13 mouse cellular contexts compared by ENCODE assay signal in genomic region chr16:25408032-25408431, GRCm38 (mm10).
A peak's percentile ranks its signal among the peaks of the same experiment; 100 is the strongest.
DNase-seq lines count a peak whose midpoint lies in the region; ATAC-seq and TF ChIP-seq lines count a peak whose summit lies in the region.
"Had no signal": no experiment of that assay in that cellular context is flagged by ENCODE, and none has a peak within 500 bp of the region (broad histone marks: within the 10 kb centered on the region; RNA-seq: fewer than 3 reads in every experiment).

No protein-coding gene starts in this region.

- peak overlapping the region; percentile 66; the same call in 1 of the 2 replicates for H3K27ac ChIP-seq in hindbrain, embryonic 13.5 days
- H3K27ac ChIP-seq in hindbrain, postnatal 0 days = no peak overlapping the region
- peak overlapping the region; percentile 76 for H3K27ac ChIP-seq in forebrain, embryonic 13.5 days
- H3K27ac ChIP-seq in limb, embryonic 14.5 days (replicated peaks; ENCODE audit: low read depth, low read length) = peak overlapping the region; percentile 70
- H3K27ac ChIP-seq: gastrocnemius, adult 2 months; liver, embryonic 15.5 days had no signal

- 78% methylated on average over 6 of the region's 6 CpGs for WGBS in hindbrain, embryonic 13.5 days
- 67% methylated on average over 6 of the region's 6 CpGs for WGBS in hindbrain, postnatal 0 days
- WGBS in forebrain, embryonic 13.5 days = 31% methylated on average over 6 of the region's 6 CpGs
- 32% methylated on average over 6 of the region's 6 CpGs for WGBS in limb, embryonic 14.5 days

- intact Hi-C loops in gastrocnemius, postnatal 14 days (cut with DNase I; ENCODE audit: low total_unique reads) = no loop called here

- no peaks in the 10 kb centered on the region for H3K36me3 ChIP-seq in hindbrain, embryonic 13.5 days
- H3K36me3 ChIP-seq in hindbrain, postnatal 0 days (ENCODE audit: insufficient read depth, low read length) = no peaks in the 10 kb centered on the region
- H3K36me3 ChIP-seq in forebrain, embryonic 13.5 days (ENCODE audit: poor library complexity, severe bottlenecking) = no peaks in the 10 kb centered on the region
- no peaks in the 10 kb centered on the region for H3K36me3 ChIP-seq in limb, embryonic 14.5 days (ENCODE audit: control insufficient read depth, insufficient read depth, low read length)
- H3K36me3 ChIP-seq: liver, embryonic 15.5 days; midbrain, embryonic 12.5 days had no signal

- H3K4me2 ChIP-seq in hindbrain, embryonic 13.5 days = no peak overlapping the region
- no peak overlapping the region for H3K4me2 ChIP-seq in hindbrain, postnatal 0 days (ENCODE audit: low read depth, low read length)
- peak overlapping the region; percentile 36; the same call in 1 of the 2 replicates for H3K4me2 ChIP-seq in forebrain, embryonic 13.5 days
- H3K4me2 ChIP-seq in limb, embryonic 14.5 days (replicated peaks; ENCODE audit: low read depth, low read length, severe bottlenecking) = peak overlapping the region; percentile 21; the same call in 1 of the 2 replicates
- H3K4me2 ChIP-seq: liver, embryonic 15.5 days had no signal

- ATAC-seq in hindbrain, embryonic 13.5 days (ENCODE audit: low FRiP score) = no peak; the same call in 1 of the 2 replicates
- ATAC-seq in hindbrain, postnatal 0 days = no peak
- ATAC-seq in forebrain, embryonic 13.5 days = peak; percentile 64
- no peak for ATAC-seq in limb, embryonic 14.5 days (ENCODE audit: low FRiP score, low read depth)

- H3K4me3 ChIP-seq in hindbrain, embryonic 13.5 days = no peak overlapping the region
- no peak overlapping the region for H3K4me3 ChIP-seq in hindbrain, postnatal 0 days (ENCODE audit: low read length)
- H3K4me3 ChIP-seq in forebrain, embryonic 13.5 days = no peak overlapping the region
- no peak overlapping the region for H3K4me3 ChIP-seq in limb, embryonic 14.5 days (replicated peaks; ENCODE audit: low read length)
- H3K4me3 ChIP-seq: gastrocnemius, adult 2 months; liver, embryonic 15.5 days; midbrain, embryonic 12.5 days had no signal

- H3K4me1 ChIP-seq in hindbrain, embryonic 13.5 days (replicated peaks) = peaks cover 11% of the 10 kb centered on the region
- peaks cover 7% of the 10 kb centered on the region; the same call in 1 of the 2 replicates for H3K4me1 ChIP-seq in hindbrain, postnatal 0 days (ENCODE audit: insufficient read depth, low read length)
- peaks cover 20% of the 10 kb centered on the region for H3K4me1 ChIP-seq in forebrain, embryonic 13.5 days
- H3K4me1 ChIP-seq in limb, embryonic 14.5 days (ENCODE audit: control insufficient read depth, insufficient read depth, low read length) = peaks cover 17% of the 10 kb centered on the region
- H3K4me1 ChIP-seq: liver, embryonic 15.5 days had no signal

- TF ChIP-seq POLR2A in limb, embryonic 14.5 days (IDR thresholded peaks at IDR 0.05; ENCODE audit: borderline replicate concordance, extremely low read depth, insufficient read depth, insufficient read length) = no peak

- no peak for DNase-seq in hindbrain, postnatal 0 days (ENCODE audit: low spot score)
- DNase-seq in brain, adult 2 months (ENCODE audit: low read depth, low spot score) = peak; percentile 38
- no peak for DNase-seq in limb, embryonic 14.5 days (ENCODE audit: low spot score)
- DNase-seq in urinary bladder, postnatal 10 days (ENCODE audit: low spot score) = no peak
- DNase-seq in adrenal gland, postnatal 36 days = no peak
- no peak for DNase-seq in gastrocnemius, postnatal 14 days
- DNase-seq: adrenal gland, adult 2 months; cerebellum, adult 11-12 months had no signal

- no peaks in the 10 kb centered on the region for H3K9me3 ChIP-seq in hindbrain, embryonic 13.5 days
- no peaks in the 10 kb centered on the region for H3K9me3 ChIP-seq in hindbrain, postnatal 0 days (ENCODE audit: low read length)
- no peaks in the 10 kb centered on the region for H3K9me3 ChIP-seq in forebrain, embryonic 13.5 days (replicated peaks)
- H3K9me3 ChIP-seq in limb, embryonic 14.5 days (ENCODE audit: control insufficient read depth, low read length) = no peaks in the 10 kb centered on the region
- H3K9me3 ChIP-seq: liver, embryonic 15.5 days; midbrain, embryonic 12.5 days had no signal

- TF ChIP-seq CTCF in hindbrain, postnatal 0 days (IDR thresholded peaks at IDR 0.05; ENCODE audit: low read depth) = no peak

- H3K27me3 ChIP-seq in hindbrain, embryonic 13.5 days = no peaks in the 10 kb centered on the region
- no peaks in the 10 kb centered on the region for H3K27me3 ChIP-seq in hindbrain, postnatal 0 days (ENCODE audit: insufficient read depth, low read length)
- no peaks in the 10 kb centered on the region for H3K27me3 ChIP-seq in forebrain, embryonic 13.5 days
- H3K27me3 ChIP-seq in limb, embryonic 14.5 days (ENCODE audit: control insufficient read depth, insufficient read depth, low read length) = no peaks in the 10 kb centered on the region
- H3K27me3 ChIP-seq: liver, embryonic 15.5 days; midbrain, embryonic 12.5 days had no signal

- no peak overlapping the region for H3K9ac ChIP-seq in hindbrain, embryonic 13.5 days
- no peak overlapping the region for H3K9ac ChIP-seq in hindbrain, postnatal 0 days (replicated peaks; ENCODE audit: low read length)
- H3K9ac ChIP-seq in forebrain, embryonic 13.5 days = no peak overlapping the region
- no peak overlapping the region for H3K9ac ChIP-seq in limb, embryonic 14.5 days (ENCODE audit: low read depth, low read length, severe bottlenecking)
- H3K9ac ChIP-seq: liver, embryonic 15.5 days; midbrain, embryonic 12.5 days had no signal

Comparison
In these comparisons a context has a peak if more than half of its experiments do, and no peak if none do; other contexts are left out.
1. H3K4me2 ChIP-seq: peak in forebrain, embryonic 13.5 days (single experiment) and limb, embryonic 14.5 days (single experiment); none in hindbrain, embryonic 13.5 days (single experiment) and hindbrain, postnatal 0 days (single experiment).